Mouse (Mus musculus): ENCODE measurements around the gene Ubap2l.

Ubap2l gene

DNA sequence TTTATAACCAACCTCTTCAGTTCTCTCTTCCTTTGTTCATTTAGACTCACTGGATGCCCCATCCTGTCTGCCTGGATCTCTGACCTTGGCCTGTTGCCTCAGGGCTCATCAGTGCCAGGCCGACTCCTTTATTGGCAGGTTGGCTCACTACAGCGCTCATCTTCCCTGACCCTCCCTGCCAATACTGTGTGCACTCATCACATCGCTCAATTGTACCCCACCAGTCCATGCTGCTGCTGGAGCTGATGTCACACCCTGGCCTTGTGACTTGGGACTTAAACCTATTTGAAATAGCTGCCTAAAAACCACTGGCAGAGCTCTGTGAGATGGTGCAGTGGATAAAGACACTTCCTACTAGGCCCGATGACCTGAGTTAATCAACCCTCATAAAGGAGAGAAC is 15.4 kb upstream of the Ubap2l start:
- DNase-seq (ENCODE audit: inconsistent age in 2 of 2, low spot score in 1 of 2), result peak in 1 of 2 experiments; percentile 78

DNA sequence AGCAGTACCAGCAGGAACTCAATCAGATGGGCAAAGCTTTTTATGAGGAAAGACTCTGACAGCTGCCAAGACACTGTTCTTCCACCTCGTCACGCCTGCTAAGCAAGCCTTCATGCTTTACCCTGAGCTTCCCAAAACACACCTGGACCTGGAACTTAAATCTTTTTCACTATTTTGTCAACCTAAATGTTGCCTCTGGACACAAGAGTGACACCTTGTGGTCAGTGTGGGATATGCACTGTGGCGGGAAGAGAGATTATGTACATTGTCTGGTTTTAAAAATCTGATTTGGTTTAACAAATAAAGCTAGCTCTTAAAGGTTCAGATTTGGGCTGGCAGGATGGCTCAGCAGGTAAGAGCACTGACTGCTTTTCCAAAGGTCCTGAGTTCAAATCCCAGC is 13.1 kb upstream of the Ubap2l start:
- peak in 1 of 2 experiments; percentile 84 for DNase-seq (ENCODE audit: inconsistent age in 2 of 2, low spot score in 1 of 2)

GRCm38 (mm10) chr3:90064383-90064782 is 12.0 kb upstream of the Ubap2l start:
- DNase-seq (ENCODE audit: inconsistent age in 2 of 2, low spot score in 1 of 2), result no peak

DNA sequence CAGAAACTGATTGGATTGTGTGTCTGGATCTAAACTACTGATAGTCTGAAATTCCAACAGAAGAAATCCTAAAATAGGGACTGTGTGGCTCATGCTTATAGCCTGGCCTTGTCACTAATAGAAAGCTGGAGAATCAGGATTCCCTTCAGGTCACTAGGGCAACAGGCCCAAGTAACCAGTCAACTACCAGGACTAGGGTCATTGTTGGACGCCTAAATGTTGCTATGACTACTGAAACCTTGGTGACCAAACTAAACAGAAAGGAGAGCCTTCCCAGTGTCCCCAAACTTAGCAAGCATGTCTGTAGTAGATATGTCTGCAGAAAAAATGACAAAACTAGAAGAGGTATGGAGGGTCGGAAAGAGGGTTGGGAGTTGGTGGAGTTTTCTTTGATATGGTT is 10.1 kb upstream of the Ubap2l start:
- DNase-seq (ENCODE audit: inconsistent age in 2 of 2, low spot score in 1 of 2), result no peak

- no peak for DNase-seq (ENCODE audit: inconsistent age in 2 of 2, low spot score in 1 of 2)
Measured at GRCm38 (mm10) chr3:90061549-90061948, 9.1 kb upstream of the Ubap2l start.

DNA sequence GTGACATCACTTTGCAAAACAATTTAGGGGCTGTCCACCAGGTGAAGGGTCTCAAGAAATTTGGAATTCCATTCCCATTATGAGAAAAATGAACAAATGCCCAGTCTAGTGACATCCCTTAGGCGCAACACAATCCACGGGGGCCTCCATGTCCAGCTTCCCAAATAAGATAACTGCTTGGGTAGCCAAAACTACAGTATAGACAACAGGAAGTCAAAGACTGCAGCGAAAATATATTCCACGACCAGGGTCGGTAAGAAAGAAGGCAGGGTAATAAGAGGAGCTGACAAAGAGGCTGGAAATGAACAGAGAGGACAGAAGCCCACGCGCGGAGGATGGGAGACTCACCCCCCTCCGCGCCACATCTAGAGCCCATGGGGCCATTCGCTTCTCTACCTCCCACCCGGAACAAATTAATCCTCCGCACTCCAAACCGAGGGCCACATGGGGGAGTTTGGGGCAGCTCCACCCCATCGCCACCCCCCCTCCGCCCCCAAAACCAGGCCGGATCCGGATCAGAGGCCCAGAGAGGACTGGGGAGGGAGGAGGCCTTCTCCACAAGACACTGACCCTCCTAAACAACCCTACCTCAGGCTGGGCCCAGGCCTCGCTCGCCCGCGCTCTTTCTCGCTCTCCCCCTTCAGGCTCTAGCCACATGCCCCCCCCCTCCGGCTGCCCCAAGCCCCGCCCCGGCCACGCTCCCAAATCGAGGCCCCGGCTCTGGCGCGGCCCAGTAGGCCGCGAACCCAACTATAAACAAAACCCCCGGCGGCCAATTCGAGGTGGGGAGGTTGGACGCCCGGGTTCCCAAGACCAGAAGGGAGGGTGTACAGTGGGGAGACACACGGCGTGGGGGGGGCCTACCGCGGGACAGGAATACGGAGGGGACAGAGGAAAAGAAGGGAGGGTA is 732 bp downstream of the Ubap2l start, which contains the start of gene 4933434E20Rik:
4933434E20Rik (plus strand) TSS at position 196 of the 910 bp plus-strand sequence.
- DNase-seq (ENCODE audit: inconsistent age in 2 of 2, low spot score in 1 of 2), result peak in 1 of 2 experiments; percentile 84

DNA sequence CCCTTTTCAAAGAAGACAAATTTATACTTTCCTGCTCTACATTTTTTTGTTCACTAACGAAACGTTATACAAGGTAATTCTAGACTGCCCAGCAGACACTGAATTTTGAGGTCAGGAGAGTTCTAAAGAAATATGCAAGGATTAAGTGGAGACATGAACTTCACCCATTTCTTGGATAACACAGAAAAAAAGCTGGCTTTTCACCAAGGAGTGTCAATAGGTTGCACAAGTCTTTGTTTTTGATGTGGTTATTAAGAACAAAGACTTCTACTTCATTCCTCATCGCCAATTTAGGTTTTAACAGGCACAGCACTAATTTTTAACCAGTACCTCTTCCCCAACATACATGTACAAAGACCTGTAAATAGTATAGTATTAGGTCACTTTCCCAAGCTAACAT is 2.7 kb downstream of the Ubap2l start:
- no peak for DNase-seq (ENCODE audit: inconsistent age in 2 of 2, low spot score in 1 of 2)

- no peak for DNase-seq (ENCODE audit: inconsistent age in 2 of 2, low spot score in 1 of 2)
Measured at GRCm38 (mm10) chr3:90036263-90036662, 16.2 kb downstream of the Ubap2l start.

GRCm38 (mm10) chr3:90034653-90035052 is 17.8 kb downstream of the Ubap2l start:
- DNase-seq (ENCODE audit: inconsistent age in 2 of 2, low spot score in 1 of 2), result no peak

DNA sequence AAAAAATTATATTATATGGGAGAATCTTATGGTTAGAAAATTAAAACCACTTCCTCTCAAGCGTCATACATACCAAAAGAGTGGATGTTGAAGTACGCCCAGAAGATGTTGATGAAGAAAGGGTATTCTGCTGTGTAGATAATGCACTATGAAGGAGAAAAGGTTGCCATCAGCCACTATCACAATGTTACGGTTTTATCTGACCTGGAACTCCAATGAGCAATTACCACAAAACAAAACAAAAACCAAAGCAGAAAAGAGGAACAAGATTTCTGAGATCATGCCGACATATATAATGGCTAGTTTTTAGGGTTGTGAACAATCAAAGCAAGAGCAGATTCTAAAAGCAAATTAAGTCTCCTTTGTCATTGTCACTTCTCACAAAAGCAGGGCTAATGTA is 35.8 kb downstream of the Ubap2l start:
- no peak for DNase-seq (ENCODE audit: inconsistent age in 2 of 2, low spot score in 1 of 2)

DNA sequence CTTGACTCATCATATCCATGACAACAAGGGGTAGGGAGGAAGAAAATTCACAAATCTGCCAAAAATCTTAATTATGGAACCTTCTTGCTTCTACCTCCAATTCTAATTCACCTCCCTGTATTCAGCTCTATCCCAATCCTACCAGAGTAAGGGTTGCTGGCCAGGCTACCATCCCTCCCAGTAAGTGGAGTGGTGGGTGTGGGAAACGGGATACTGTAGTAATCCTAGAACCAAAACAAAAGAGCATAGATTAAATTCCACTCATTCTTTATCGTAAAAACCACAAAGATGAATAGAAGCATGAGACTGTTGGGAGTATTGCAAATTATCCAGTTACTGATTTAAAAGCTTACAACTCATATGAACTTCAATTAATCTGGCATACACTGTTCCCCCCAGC is 42.1 kb downstream of the Ubap2l start:
- DNase-seq (ENCODE audit: inconsistent age in 2 of 2, low spot score in 1 of 2), result no peak

- no peak for DNase-seq (ENCODE audit: inconsistent age in 2 of 2, low spot score in 1 of 2)
Measured at GRCm38 (mm10) chr3:90004091-90004796, 48.2 kb downstream of the Ubap2l start.

DNA sequence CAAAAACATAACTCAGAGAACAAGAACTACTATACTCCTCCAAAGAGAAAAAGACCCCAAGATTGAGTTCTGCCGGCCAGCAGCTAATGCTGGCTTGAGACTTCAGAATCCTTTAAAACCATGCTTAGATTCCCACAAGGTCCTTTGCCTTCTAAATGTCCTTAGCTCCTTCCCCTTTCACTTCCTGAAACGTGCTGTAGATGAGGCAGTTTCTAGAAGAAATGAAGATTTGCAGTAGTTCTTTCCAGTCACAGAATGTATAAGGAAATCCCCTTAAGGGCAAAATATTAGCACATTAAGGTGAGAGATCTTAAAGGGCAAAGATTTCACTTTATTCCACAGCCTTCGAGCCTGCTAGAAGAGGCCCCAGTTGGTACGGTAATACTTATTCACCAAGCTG is 52.6 kb downstream of the Ubap2l start:
- DNase-seq (ENCODE audit: inconsistent age in 2 of 2, low spot score in 1 of 2), result no peak

DNA sequence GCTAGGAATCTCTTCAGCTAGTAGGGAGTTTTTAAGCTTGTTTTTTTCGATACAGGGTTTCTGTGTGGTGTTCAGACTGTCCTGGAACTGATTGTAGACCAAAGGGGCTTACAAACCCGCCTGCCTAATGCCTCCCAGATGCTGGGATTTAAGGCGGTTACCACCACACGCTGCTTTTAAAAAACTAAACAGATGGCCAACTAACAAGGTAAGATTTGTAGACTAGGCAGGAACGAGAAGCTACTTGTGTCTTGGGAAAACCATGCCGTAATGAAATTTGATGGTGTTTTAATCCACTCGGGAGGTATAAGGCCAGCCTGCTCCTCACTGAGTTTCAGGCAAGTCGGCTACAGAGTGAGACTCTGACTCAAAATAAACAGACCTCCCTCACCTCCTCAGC is 53.3 kb downstream of the Ubap2l start:
- DNase-seq (ENCODE audit: inconsistent age in 2 of 2, low spot score in 1 of 2), result no peak

DNA sequence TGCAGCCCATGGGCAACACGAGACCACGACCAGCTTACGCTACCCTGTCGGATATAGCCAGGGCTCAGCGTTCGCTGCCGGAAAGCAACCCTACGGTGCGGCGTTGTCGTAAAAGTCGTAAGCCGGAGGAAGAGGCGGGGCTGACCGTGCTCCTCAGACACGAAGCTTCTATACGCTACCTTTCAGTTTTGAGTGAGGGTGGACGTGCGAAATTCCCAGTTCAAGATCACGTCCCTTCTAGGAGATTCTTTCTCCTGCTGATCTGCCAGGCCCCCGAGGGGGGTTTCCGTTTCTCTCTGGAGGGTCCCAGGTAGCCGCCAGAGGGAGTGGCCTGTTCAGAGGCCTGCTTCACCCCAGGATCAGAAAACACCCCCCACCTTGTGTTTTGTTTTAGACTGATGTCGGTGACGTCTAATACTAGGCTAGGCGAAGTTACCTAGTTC is 53.8 kb downstream of the Ubap2l start, which contains the start of gene Hax1:
Hax1 (minus strand) TSS at position 169 of the 443 bp plus-strand sequence.
- peak; percentile 92 to 98 for DNase-seq (ENCODE audit: inconsistent age in 2 of 2, low spot score in 1 of 2)

DNA sequence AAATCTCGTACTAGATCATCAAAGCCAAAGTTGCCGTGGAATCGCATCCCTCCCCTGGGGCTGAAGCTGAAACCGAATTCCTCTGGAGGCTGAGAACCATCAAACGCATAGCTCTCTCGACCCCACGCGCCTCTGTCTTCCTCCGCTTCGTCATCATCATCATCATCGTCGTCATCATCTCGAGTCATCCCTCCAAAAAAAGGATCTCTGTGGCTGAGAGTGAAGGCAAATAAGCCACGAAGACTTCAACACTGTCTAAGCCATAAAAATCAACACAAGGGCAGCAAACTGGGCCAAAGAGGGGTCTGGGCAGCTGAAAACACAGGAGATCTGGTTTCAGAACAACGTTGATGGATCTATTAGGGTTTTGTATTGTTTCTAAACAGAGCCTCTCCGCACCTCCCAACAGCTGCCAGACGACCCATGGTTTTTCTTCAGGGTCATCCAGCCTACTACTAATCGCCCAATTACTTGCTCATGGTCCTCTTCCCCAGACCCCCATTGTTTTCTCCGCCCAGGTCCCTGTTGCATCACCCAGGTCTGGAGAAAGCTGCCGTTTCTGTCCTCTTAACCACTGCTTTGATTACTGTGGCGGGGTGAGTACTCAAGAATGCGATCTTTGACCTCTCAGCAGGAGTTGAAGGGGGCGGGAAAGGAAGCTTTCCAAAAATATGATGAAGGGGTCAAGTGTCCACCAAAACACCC is 54.5 kb downstream of the Ubap2l start:
- DNase-seq (ENCODE audit: inconsistent age in 2 of 2, low spot score in 1 of 2), result peak in 1 of 2 experiments; percentile 25

GRCm38 (mm10) chr3:89994807-89995515 is 57.5 kb downstream of the Ubap2l start:
- peak; percentile 31 to 63 for DNase-seq (ENCODE audit: inconsistent age in 2 of 2, low spot score in 1 of 2)

DNA sequence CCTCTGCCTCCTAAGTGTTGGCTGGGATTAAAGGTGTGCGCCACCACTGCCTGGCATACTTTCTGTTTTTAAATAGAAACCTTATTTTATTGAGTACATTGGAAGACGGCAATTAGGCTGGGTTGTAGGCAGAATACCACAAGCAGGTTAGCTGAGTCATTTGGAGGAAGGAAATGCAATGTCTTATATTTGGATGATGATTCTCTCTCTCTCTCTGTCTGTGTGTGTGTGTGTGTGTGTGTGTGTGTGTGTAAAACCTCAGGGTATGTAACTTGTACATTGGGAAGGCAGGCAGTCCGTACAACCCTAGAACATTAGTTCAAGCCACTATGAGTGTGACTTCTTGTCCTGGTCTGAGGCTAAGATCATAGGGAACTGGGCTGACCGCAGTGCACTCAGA is 64.6 kb downstream of the Ubap2l start:
- DNase-seq (ENCODE audit: inconsistent age in 2 of 2, low spot score in 1 of 2), result no peak

GRCm38 (mm10) chr3:89987211-89987610 is 65.2 kb downstream of the Ubap2l start:
- DNase-seq (ENCODE audit: inconsistent age in 2 of 2, low spot score in 1 of 2), result no peak

DNA sequence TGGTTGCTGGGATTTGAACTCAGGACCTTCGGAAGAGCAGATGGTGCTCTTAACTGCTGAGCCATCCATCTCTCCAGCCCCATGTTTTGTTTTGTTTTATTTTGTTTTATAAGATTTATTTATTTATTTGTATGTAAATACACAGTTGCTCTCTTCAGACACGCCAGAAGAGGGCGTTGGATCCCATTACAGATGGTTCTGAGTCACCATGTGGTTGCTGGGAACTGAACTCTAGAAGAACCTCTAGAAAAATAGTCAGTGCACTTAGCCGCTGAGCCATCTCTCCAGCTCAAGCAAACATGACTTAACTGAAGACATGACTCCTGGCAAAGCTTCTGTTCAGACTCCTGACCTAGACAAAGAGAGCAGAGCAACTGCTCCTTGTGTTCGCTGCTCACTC is 70.0 kb downstream of the Ubap2l start:
- no peak for DNase-seq (ENCODE audit: inconsistent age in 2 of 2, low spot score in 1 of 2)

DNA sequence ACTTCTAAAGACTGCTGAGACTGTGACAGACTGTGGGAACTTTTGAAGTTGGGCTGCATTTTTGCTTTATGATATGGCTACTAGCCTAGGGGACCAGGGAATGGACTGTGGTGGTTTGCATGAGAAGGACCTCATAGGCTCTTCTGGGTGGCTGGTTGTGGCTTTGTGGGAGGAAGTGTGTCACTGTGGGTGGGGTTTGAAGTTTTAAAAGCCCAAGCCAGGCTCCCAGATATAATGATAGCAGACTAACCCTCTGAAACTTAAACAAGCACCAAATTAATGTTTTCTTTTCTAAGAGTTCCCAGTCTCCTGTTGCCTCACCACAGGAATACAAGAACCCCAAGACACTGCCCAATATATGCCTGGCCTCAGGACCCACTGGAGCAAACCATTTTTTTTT is 75.6 kb downstream of the Ubap2l start:
- no peak for DNase-seq (ENCODE audit: inconsistent age in 2 of 2, low spot score in 1 of 2)

Data from adrenal gland, adult (tissue).